Mouse (Mus musculus): ENCODE measurements around the gene Slc38a9.
A peak's percentile ranks its signal among the peaks of the same experiment; 100 is the strongest.

Slc38a9 gene

GRCm38 (mm10) chr13:112745936-112746694 is 85.6 kb downstream of the Slc38a9 start:
- DNase-seq (ENCODE audit: low read depth, low spot score) = no peak

GRCm38 (mm10) chr13:112746695-112747055 is 86.1 kb downstream of the Slc38a9 start:
- DNase-seq (ENCODE audit: low read depth, low spot score) = no peak

- DNase-seq (ENCODE audit: low read depth, low spot score) = no peak
These were observed 87.4 kb downstream of the Slc38a9 start for GRCm38 (mm10) chr13:112747808-112748430.

GRCm38 (mm10) chr13:112748808-112749510 is 88.4 kb downstream of the Slc38a9 start:
- no peak for DNase-seq (ENCODE audit: low read depth, low spot score)

GRCm38 (mm10) chr13:112749881-112750280 is 89.3 kb downstream of the Slc38a9 start:
- no peak for DNase-seq (ENCODE audit: low read depth, low spot score)

- no peak for DNase-seq (ENCODE audit: low read depth, low spot score)
These were observed 91.1 kb downstream of the Slc38a9 start for GRCm38 (mm10) chr13:112751454-112752308.

- no peak for DNase-seq (ENCODE audit: low read depth, low spot score)
These were observed 91.9 kb downstream of the Slc38a9 start for GRCm38 (mm10) chr13:112752309-112752975.

- DNase-seq (ENCODE audit: low read depth, low spot score) = no peak
These were observed 93.0 kb downstream of the Slc38a9 start for GRCm38 (mm10) chr13:112753522-112753921.

- DNase-seq (ENCODE audit: low read depth, low spot score) = peak; percentile 59
These were observed 94.3 kb downstream of the Slc38a9 start for GRCm38 (mm10) chr13:112754871-112755270.

- DNase-seq (ENCODE audit: low read depth, low spot score) = no peak
These were observed 95.0 kb downstream of the Slc38a9 start for GRCm38 (mm10) chr13:112755507-112756010.

- DNase-seq (ENCODE audit: low read depth, low spot score) = no peak
These were observed 96.8 kb downstream of the Slc38a9 start for GRCm38 (mm10) chr13:112757395-112757794.

- DNase-seq (ENCODE audit: low read depth, low spot score) = no peak
These were observed 98.1 kb downstream of the Slc38a9 start for GRCm38 (mm10) chr13:112758546-112759090.

- no peak for DNase-seq (ENCODE audit: low read depth, low spot score)
These were observed 98.8 kb downstream of the Slc38a9 start for GRCm38 (mm10) chr13:112759364-112759763.

- no peak for DNase-seq (ENCODE audit: low read depth, low spot score)
These were observed 99.4 kb downstream of the Slc38a9 start for GRCm38 (mm10) chr13:112759777-112760537.

GRCm38 (mm10) chr13:112760538-112760881 is 100.0 kb downstream of the Slc38a9 start:
- DNase-seq (ENCODE audit: low read depth, low spot score) = no peak

- DNase-seq (ENCODE audit: low read depth, low spot score) = no peak
These were observed 101.2 kb downstream of the Slc38a9 start for GRCm38 (mm10) chr13:112761787-112762186.

- DNase-seq (ENCODE audit: low read depth, low spot score) = no peak
These were observed 102.0 kb downstream of the Slc38a9 start for GRCm38 (mm10) chr13:112762548-112762947.

GRCm38 (mm10) chr13:112763531-112764091 is 103.1 kb downstream of the Slc38a9 start:
- DNase-seq (ENCODE audit: low read depth, low spot score) = no peak

- DNase-seq (ENCODE audit: low read depth, low spot score) = no peak
These were observed 104.0 kb downstream of the Slc38a9 start for GRCm38 (mm10) chr13:112764556-112764955.

- DNase-seq (ENCODE audit: low read depth, low spot score) = no peak
These were observed 105.1 kb downstream of the Slc38a9 start for GRCm38 (mm10) chr13:112765654-112766053.

Measured in forelimb bud, embryonic 11.5 days (tissue).